Mouse (Mus musculus) heart, postnatal 0 days (tissue): ENCODE data around the gene Fam193a.

Source experiments
- CTCF ChIP-seq: IDR thresholded peaks from 2 replicates; pipeline ENCODE4 v1.5.1; 2016; ENCODE audit warnings: antibody characterized with exemption, control low read depth, low read depth
- EP300 ChIP-seq: IDR thresholded peaks from 2 replicates; pipeline ENCODE4 v1.6.1; 2016; ENCODE audit warnings: antibody characterized with exemption, low read depth

- TF ChIP-seq CTCF (no peak), EP300 (no peak)
These were observed 127.0 kb downstream of the Fam193a start for GRCm38 (mm10) chr5:34496745-34497144.
